Mouse (Mus musculus) midbrain, embryonic 15.5 days (tissue): Measurements from ENCODE around the gene Atf6. TPM values are rescaled to one million over a fixed set of nuclear protein-coding genes. Genes with fewer than 3 reads are reported as not detected.
A peak's percentile ranks its signal among the peaks of the same experiment; 100 is the strongest.

ENCODE experiments used
- ATAC-seq: fragments of 200-750 bp; cut with Nextera tagmentation; replicated peaks from 2 replicates; pipeline ENCODE4 v1.8.0; 2017; ENCODE audit warnings: moderate TSS enrichment
- H3K27ac ChIP-seq: fragments of 300-500 bp; sonication (generic); 2 replicates; pipeline ENCODE4 v1.5.1; 2015; ENCODE audit warnings: mild to moderate bottlenecking, inconsistent platforms
- H3K27me3 ChIP-seq: fragments of 300-500 bp; sonication (generic); replicated peaks from 2 replicates; pipeline ENCODE4 v1.6.1; 2015; ENCODE audit warnings: inconsistent platforms
- H3K36me3 ChIP-seq: fragments of 300-500 bp; sonication (generic); replicated peaks from 2 replicates; pipeline ENCODE4 v1.6.1; 2015; ENCODE audit warnings: inconsistent platforms
- H3K4me1 ChIP-seq: fragments of 300-500 bp; sonication (generic); 2 replicates; pipeline ENCODE4 v1.6.1; 2015; ENCODE audit warnings: inconsistent platforms
- H3K4me2 ChIP-seq: fragments of 300-500 bp; sonication (generic); 2 replicates; pipeline ENCODE4 v1.6.1; 2015; ENCODE audit warnings: inconsistent platforms, mild to moderate bottlenecking, moderate library complexity
- H3K4me3 ChIP-seq: fragments of 300-500 bp; sonication (generic); 2 replicates; pipeline ENCODE4 v1.5.1; 2015; ENCODE audit warnings: mild to moderate bottlenecking, inconsistent platforms
- H3K9ac ChIP-seq: fragments of 300-500 bp; sonication (generic); 2 replicates; pipeline ENCODE4 v1.6.1; 2015; ENCODE audit warnings: mild to moderate bottlenecking, inconsistent platforms
- H3K9me3 ChIP-seq: fragments of 300-500 bp; sonication (generic); 2 replicates; pipeline ENCODE4 v1.6.1; 2016; ENCODE audit warnings: inconsistent platforms
- WGBS: fragments of 180-500 bp; shearing (Covaris S2); methylation state at CpG from one replicate; pipeline ENCODE4 v1.1.7; 2015; ENCODE audit warnings: mixed read lengths; 5-methylcytosine and 5-hydroxymethylcytosine counted together
- polyA plus RNA-seq: library from polyadenylated mRNA; unstranded; fragments of >200 nt; fragmentation: Nextera tagmentation; extraction: Ambion mirVana; gene quantifications from 2 replicates; pipeline ENCODE4 v1.2.1, GENCODE M21; 2015

Gene Atf6
- polyA plus RNA-seq, 1 experiment from 2014 or later: 8.3 TPM

DNA sequence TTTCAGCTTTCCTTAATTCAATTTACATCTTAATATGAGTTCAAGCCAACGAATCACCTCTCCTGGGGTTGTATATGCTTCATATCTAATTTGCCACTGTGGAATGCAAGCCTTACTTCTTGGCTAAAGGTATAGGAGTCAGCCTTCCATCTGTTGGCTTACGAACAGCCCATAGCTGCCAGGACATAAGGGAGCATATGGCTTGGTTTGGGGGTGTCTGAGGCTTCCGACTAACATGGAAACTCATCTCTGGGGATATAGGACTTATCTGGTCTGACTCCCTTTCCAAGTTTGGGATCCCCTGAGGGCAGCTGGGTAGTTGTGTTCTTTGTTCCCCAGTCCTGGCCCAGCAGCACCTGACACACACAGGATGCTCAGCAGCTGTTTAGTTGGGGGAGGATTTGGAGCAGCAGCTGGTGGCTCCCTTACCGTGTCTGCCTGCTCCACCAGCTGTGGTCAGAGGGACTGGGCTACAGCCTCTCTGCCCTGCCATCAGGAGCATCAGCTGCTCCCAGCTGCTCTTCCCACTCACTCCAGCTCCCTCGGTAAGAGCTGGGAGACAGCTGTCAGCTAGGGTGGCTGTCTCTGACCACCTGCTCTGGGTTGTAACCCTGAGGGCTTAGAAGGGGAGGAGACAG is 212.2 kb downstream of the Atf6 start:
- no peaks in the 10 kb centered on the region; the same call in 1 of the 2 replicates for H3K4me1 ChIP-seq
- no peaks in the 10 kb centered on the region for H3K36me3 ChIP-seq
- H3K27ac ChIP-seq: no peak overlapping the region
- no peak overlapping the region for H3K4me3 ChIP-seq
- WGBS: 56% methylated on average over 5 of the region's 5 CpGs
- H3K4me2 ChIP-seq: no peak overlapping the region
- H3K9me3 ChIP-seq: no peaks in the 10 kb centered on the region
- H3K9ac ChIP-seq: no peak overlapping the region
- no peaks in the 10 kb centered on the region for H3K27me3 ChIP-seq
- 0 out of 2 replicates have a peak, but pooled peaks have one; percentile 32 for ATAC-seq

Other genes with a start within 250 kb of the Atf6 start
- gene Olfml2b, start 223.2 kb downstream of the Atf6 start, polyA plus RNA-seq: 4.8 and 5.2 TPM in 2 replicates
- gene Gm26620, start 17.3 kb upstream of the Atf6 start, polyA plus RNA-seq: 0.49 and 0.76 TPM in 2 replicates
- 42.2 and 54.0 TPM in 2 replicates for gene Dusp12, start 17.8 kb upstream of the Atf6 start, polyA plus RNA-seq
- 0.65 and 0.97 TPM in 2 replicates for gene Fcrlb, start 45.2 kb upstream of the Atf6 start, polyA plus RNA-seq
- gene Fcrla, start 59.8 kb upstream of the Atf6 start, polyA plus RNA-seq: not detected in 2 replicates
- 1.8 and 1.9 TPM in 2 replicates for gene Fcgr2b, start 108.8 kb upstream of the Atf6 start, polyA plus RNA-seq
- 0.53 and 0.54 TPM in 2 replicates for gene Fcgr4, start 151.1 kb upstream of the Atf6 start, polyA plus RNA-seq
- gene Fcgr3, start 197.2 kb upstream of the Atf6 start, polyA plus RNA-seq: 10.7 and 11.7 TPM in 2 replicates
- 6.5 and 9.0 TPM in 2 replicates for gene Cfap126, start 246.1 kb upstream of the Atf6 start, polyA plus RNA-seq